Comparison of ENCODE assay signal across 9 mouse cellular contexts in the genomic region with DNA sequence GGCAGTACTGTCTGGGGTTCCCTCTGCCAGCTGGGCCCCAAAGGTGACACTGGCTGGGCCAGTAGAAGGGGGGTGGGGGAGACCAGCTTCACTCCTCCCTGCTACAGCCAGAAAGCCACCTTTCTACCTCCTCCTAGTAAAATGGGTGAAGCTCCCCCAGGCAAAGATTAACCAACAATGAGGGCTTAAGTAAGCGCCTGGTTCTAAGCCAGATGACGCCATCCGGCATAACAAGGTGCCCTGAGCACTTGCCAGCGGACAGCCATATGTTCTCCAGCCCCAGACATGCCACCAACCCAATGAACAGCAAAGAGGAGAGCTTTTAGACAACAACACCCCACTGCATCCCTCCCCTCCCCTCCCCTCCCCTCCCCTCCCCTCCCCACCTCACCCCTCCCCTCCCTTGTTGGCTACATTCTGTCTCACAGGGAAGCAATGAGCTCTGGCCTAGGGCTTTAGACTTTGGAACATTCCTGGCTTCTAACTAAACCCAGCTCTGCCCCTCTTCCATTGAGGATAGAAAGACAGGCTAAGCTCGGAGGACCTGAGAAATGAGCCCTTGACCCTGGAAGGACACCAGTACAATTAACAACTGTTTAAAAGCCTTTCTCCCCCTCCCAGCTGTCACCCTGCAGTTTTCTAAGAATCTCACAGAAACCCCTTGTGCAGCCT. TPM values are rescaled to one million over a fixed set of nuclear protein-coding genes. Genes with fewer than 3 reads are reported as not detected.
A peak's percentile ranks its signal among the peaks of the same experiment; 100 is the strongest.
DNase-seq lines count a peak whose midpoint lies in the region; ATAC-seq and TF ChIP-seq lines count a peak whose summit lies in the region.
"Had no signal": no experiment of that assay in that cellular context is flagged by ENCODE, and none has a peak within 500 bp of the region (broad histone marks: within the 10 kb centered on the region; RNA-seq: fewer than 3 reads in every experiment).

No protein-coding gene starts in this region.

- H3K9ac ChIP-seq in neural tube, embryonic 11.5 days (ENCODE audit: low read length), result no peak overlapping the region
- no peak overlapping the region for H3K9ac ChIP-seq in forebrain, postnatal 0 days
- no peak overlapping the region for H3K9ac ChIP-seq in neural tube, embryonic 13.5 days

- no peaks in the 10 kb centered on the region for H3K27me3 ChIP-seq in neural tube, embryonic 11.5 days (ENCODE audit: control insufficient read depth, insufficient read depth, low read length)
- no peaks in the 10 kb centered on the region for H3K27me3 ChIP-seq in forebrain, postnatal 0 days (ENCODE audit: insufficient read depth, low read length)
- no peaks in the 10 kb centered on the region for H3K27me3 ChIP-seq in neural tube, embryonic 13.5 days

- H3K4me2 ChIP-seq in neural tube, embryonic 11.5 days (ENCODE audit: low read depth), result no peak overlapping the region
- H3K4me2 ChIP-seq in forebrain, postnatal 0 days (ENCODE audit: low read depth), result no peak overlapping the region
- no peak overlapping the region for H3K4me2 ChIP-seq in neural tube, embryonic 13.5 days

- peaks cover 25% of the 10 kb centered on the region for H3K4me1 ChIP-seq in neural tube, embryonic 11.5 days (ENCODE audit: control insufficient read depth, insufficient read depth, low read length)
- H3K4me1 ChIP-seq in forebrain, postnatal 0 days (ENCODE audit: insufficient read depth), result peaks cover 25% of the 10 kb centered on the region
- H3K4me1 ChIP-seq in neural tube, embryonic 13.5 days (replicated peaks), result peaks cover 56% of the 10 kb centered on the region

- no peaks in the 10 kb centered on the region for H3K9me3 ChIP-seq in neural tube, embryonic 11.5 days (ENCODE audit: control insufficient read depth, low read length)
- no peaks in the 10 kb centered on the region for H3K9me3 ChIP-seq in forebrain, postnatal 0 days (ENCODE audit: low read length)
- H3K9me3 ChIP-seq in neural tube, embryonic 13.5 days, result no peaks in the 10 kb centered on the region
- H3K9me3 ChIP-seq: megakaryocyte, embryonic 14.5 days had no signal

- no peak for TF ChIP-seq CTCF in forebrain, postnatal 0 days (IDR thresholded peaks at IDR 0.05; ENCODE audit: low read depth)

- no peak for DNase-seq in neural tube, embryonic 11.5 days (ENCODE audit: low spot score)
- DNase-seq in neural tube, embryonic 10.5 days (ENCODE audit: extremely low spot score, low spot score), result no peak
- DNase-seq in forebrain, postnatal 0 days, result peak; percentile 74
- DNase-seq in layer of hippocampus, adult 8-10 months (ENCODE audit: low spot score in 2 of 2), result peak; percentile 34 to 59
- DNase-seq in spleen, adult 18-20 months, result no peak
- no peak for DNase-seq in ovary, adult 18-20 months (ENCODE audit: low spot score)

- WGBS in neural tube, embryonic 11.5 days, result 51% methylated on average over 5 of the region's 5 CpGs
- WGBS in forebrain, postnatal 0 days, result 33% methylated on average over 5 of the region's 5 CpGs
- 26% methylated on average over 5 of the region's 5 CpGs for WGBS in neural tube, embryonic 13.5 days

- no peaks in the 10 kb centered on the region for H3K36me3 ChIP-seq in neural tube, embryonic 11.5 days (ENCODE audit: control insufficient read depth, insufficient read depth, low read length)
- H3K36me3 ChIP-seq in forebrain, postnatal 0 days (ENCODE audit: insufficient read depth), result no peaks in the 10 kb centered on the region
- H3K36me3 ChIP-seq in neural tube, embryonic 13.5 days, result no peaks in the 10 kb centered on the region

- 0 out of 2 replicates have a peak overlapping the region, but pooled peaks have one; percentile 14 for H3K27ac ChIP-seq in neural tube, embryonic 11.5 days (ENCODE audit: low read depth, low read length)
- H3K27ac ChIP-seq in forebrain, postnatal 0 days (ENCODE audit: low read depth, low read length), result peak overlapping the region; percentile 50
- H3K27ac ChIP-seq in neural tube, embryonic 13.5 days (replicated peaks), result peak overlapping the region; percentile 68

- no peak for ATAC-seq in neural tube, embryonic 11.5 days (ENCODE audit: insufficient read depth, low FRiP score, low TSS enrichment)
- ATAC-seq in forebrain, postnatal 0 days, result peak; percentile 36; the same call in 1 of the 2 replicates
- peak; percentile 26; the same call in 1 of the 2 replicates for ATAC-seq in neural tube, embryonic 13.5 days (ENCODE audit: low read depth)
- no peak for ATAC-seq in frontal cortex, adult (ENCODE audit: low TSS enrichment)

- no peak overlapping the region for H3K4me3 ChIP-seq in neural tube, embryonic 11.5 days (ENCODE audit: low read depth, low read length)
- H3K4me3 ChIP-seq in forebrain, postnatal 0 days (ENCODE audit: low read depth, low read length), result no peak overlapping the region
- no peak overlapping the region for H3K4me3 ChIP-seq in neural tube, embryonic 13.5 days
- H3K4me3 ChIP-seq: megakaryocyte, embryonic 14.5 days had no signal

RNA-seq across cellular contexts. Expression of gene Celsr1, which starts 42.0 kb away (rescaled TPM):
- 5.1 and 5.4 TPM in 2 replicates for polyA plus RNA-seq in neural tube, embryonic 11.5 days (2014; fragmentation: Nextera tagmentation; extraction: Ambion mirVana)
- 6.5 and 13.0 TPM in 2 replicates for total RNA-seq in forebrain, postnatal 0 days (2014; rRNA removed)
- polyA plus RNA-seq in forebrain, postnatal 0 days (2015; fragmentation: Nextera tagmentation; extraction: Ambion mirVana), result 0.62 and 0.97 TPM in 2 replicates
- total RNA-seq in layer of hippocampus, adult 8-10 months (2022), result 1 to 10 TPM; 6.0 to 7.0 (median 6.6) TPM
- 1.8 TPM in 2 replicates for polyA plus RNA-seq in neural tube, embryonic 13.5 days (2015; fragmentation: Nextera tagmentation; extraction: Ambion mirVana)

Comparison
In these comparisons a context has a peak if more than half of its experiments do, and no peak if none do; other contexts are left out.
1. ATAC-seq: peak in forebrain, postnatal 0 days (single experiment) and neural tube, embryonic 13.5 days (single experiment); none in neural tube, embryonic 11.5 days (single experiment) and frontal cortex, adult (single experiment).
2. DNase-seq: peak in forebrain, postnatal 0 days (single experiment) and layer of hippocampus, adult 8-10 months (2 of 2); none in neural tube, embryonic 11.5 days (single experiment), neural tube, embryonic 10.5 days (single experiment), spleen, adult 18-20 months (0 of 2) and ovary, adult 18-20 months (single experiment).
3. H3K27ac ChIP-seq: peak in every context shown above with its lines; median percentile 68 in neural tube, embryonic 13.5 days; 50 in forebrain, postnatal 0 days; 14 in neural tube, embryonic 11.5 days.